Mouse (Mus musculus) left cerebral cortex, adult 2 months (tissue): ENCODE measurements at regions not wholly inside any gene's neighbourhood (a gene's known extent, or its start where the extent isn't known, plus 50 kb on each side); places are given as distances from the start of the nearest gene placed in this dataset.
A peak's percentile ranks its signal among the peaks of the same experiment; 100 is the strongest.

Experiments used
- DNase-seq, 2 experiments: peaks; one replicate each; pipeline ENCODE4 v3.0.0; 2021 to 2022; ENCODE audit warnings: low spot score in 2 of 2, mixed read lengths in 1 of 2; ENCODE audit errors: extremely low spot score in 1 of 2
- H3K27ac ChIP-seq: fragments of 200-600 bp; 2 replicates; pipeline ENCODE4 v1.8.1; 2022
- H3K4me3 ChIP-seq: fragments of 200-600 bp; 2 replicates; pipeline ENCODE4 v1.8.1; 2022
- CTCF ChIP-seq: fragments of 200-600 bp; IDR thresholded peaks from 2 replicates; pipeline ENCODE4 v1.8.1; 2022; ENCODE audit warnings: antibody characterized with exemption, mild to moderate bottlenecking, moderate library complexity
- intact Hi-C: fragments of 180-260 bp; cut with DNase I; formaldehyde crosslinking; loops from one replicate; pipeline ENCODE4 v1.15.1; 2025

GRCm38 (mm10) chr17:68176611-68177165 lies 96.9 kb upstream of the L3mbtl4 start:
- DNase-seq: peak; percentile 43 to 58
- no peak overlapping the region for H3K27ac ChIP-seq

GRCm38 (mm10) chr17:68177835-68178234 lies 95.8 kb upstream of the L3mbtl4 start:
- peak; percentile 25 to 44 for DNase-seq
- Histone ChIP-seq H3K4me3 (no peak overlapping the region), H3K27ac (no peak overlapping the region)
- intact Hi-C loops: loop anchor here (1.0 to 5.0 kb wide), 4 partner anchors 84 to 929 kb away; no protein-coding TSS in a partner anchor
- peak; percentile 67 for TF ChIP-seq CTCF

More at GRCm38 (mm10) chr17:68176611-68177165, 96.9 kb upstream of the L3mbtl4 start:
- peak; percentile 67 for TF ChIP-seq CTCF
- H3K4me3 ChIP-seq: no peak overlapping the region
- intact Hi-C loops: loop anchor here (1.0 to 5.0 kb wide), 4 partner anchors 86 to 931 kb away; no protein-coding TSS in a partner anchor

GRCm38 (mm10) chr17:68185385-68185784 lies 88.2 kb upstream of the L3mbtl4 start:
- TF ChIP-seq CTCF: no peak
- no peak overlapping the region for H3K4me3 ChIP-seq
- no peak overlapping the region for H3K27ac ChIP-seq
- no peak for DNase-seq
- intact Hi-C loops: no loop called here

- Histone ChIP-seq H3K4me3 (no peak overlapping the region), H3K27ac (no peak overlapping the region)
- TF ChIP-seq CTCF: no peak
- intact Hi-C loops: no loop called here
- peak; percentile 11 to 12 for DNase-seq
Observed at GRCm38 (mm10) chr17:68189888-68190287, 83.7 kb upstream of the L3mbtl4 start.

- intact Hi-C loops: no loop called here
- DNase-seq: no peak
- no peak for TF ChIP-seq CTCF
- H3K4me3 ChIP-seq: no peak overlapping the region
- H3K27ac ChIP-seq: no peak overlapping the region
Observed at GRCm38 (mm10) chr17:68205545-68205944, 68.1 kb upstream of the L3mbtl4 start.

GRCm38 (mm10) chr17:68208837-68209236 lies 64.8 kb upstream of the L3mbtl4 start:
- intact Hi-C loops: no loop called here
- Histone ChIP-seq H3K27ac (no peak overlapping the region), H3K4me3 (no peak overlapping the region)
- no peak for DNase-seq
- no peak for TF ChIP-seq CTCF

- no peak for TF ChIP-seq CTCF
Observed at GRCm38 (mm10) chr17:68210313-68211254, 63.0 kb upstream of the L3mbtl4 start.

GRCm38 (mm10) chr17:68218246-68218645 lies 55.4 kb upstream of the L3mbtl4 start:
- H3K27ac ChIP-seq: no peak overlapping the region
- no peak for TF ChIP-seq CTCF

More at GRCm38 (mm10) chr17:68210313-68211254, 63.0 kb upstream of the L3mbtl4 start:
- H3K27ac ChIP-seq: no peak overlapping the region
- intact Hi-C loops: no loop called here
- DNase-seq: peak in 1 of 2 experiments; percentile 15
- H3K4me3 ChIP-seq: no peak overlapping the region

GRCm38 (mm10) chr17:68223170-68223569 lies 50.4 kb upstream of the L3mbtl4 start:
- no peak for TF ChIP-seq CTCF
- no peak overlapping the region for H3K4me3 ChIP-seq
- intact Hi-C loops: no loop called here
- no peak overlapping the region for H3K27ac ChIP-seq
- no peak for DNase-seq

More at GRCm38 (mm10) chr17:68218246-68218645, 55.4 kb upstream of the L3mbtl4 start:
- intact Hi-C loops: no loop called here
- DNase-seq: no peak
- no peak overlapping the region for H3K4me3 ChIP-seq
